Mouse (Mus musculus) kidney, embryonic 14.5 days (tissue): ENCODE measurements around the gene Gadd45gip1. TPM values are rescaled to one million over a fixed set of nuclear protein-coding genes. Genes with fewer than 3 reads are reported as not detected.

Experiments used
- ATAC-seq: fragments of 200-750 bp; cut with Nextera tagmentation; 2 replicates; pipeline ENCODE4 v1.8.0; 2017; ENCODE audit warnings: moderate number of reproducible peaks, mild to moderate bottlenecking, moderate TSS enrichment, moderate library complexity; ENCODE audit not compliant: low FRiP score, low TSS enrichment
- H3K27ac ChIP-seq: fragments of 300-500 bp; sonication (generic); 2 replicates; pipeline ENCODE4 v1.5.1; 2014; ENCODE audit warnings: low read depth, mild to moderate bottlenecking, low read length, moderate library complexity, mixed read lengths
- H3K27me3 ChIP-seq: fragments of 300-500 bp; sonication (generic); 2 replicates; pipeline ENCODE4 v1.6.1; 2014; ENCODE audit warnings: mild to moderate bottlenecking, low read length; ENCODE audit not compliant: control insufficient read depth, insufficient read depth
- H3K36me3 ChIP-seq: fragments of 300-500 bp; sonication (generic); 2 replicates; pipeline ENCODE4 v1.6.1; 2014; ENCODE audit warnings: low read length, mixed read lengths; ENCODE audit not compliant: control insufficient read depth, insufficient read depth
- H3K4me1 ChIP-seq: fragments of 300-500 bp; sonication (generic); 2 replicates; pipeline ENCODE4 v1.6.1; 2014; ENCODE audit warnings: low read length, mixed read lengths; ENCODE audit not compliant: control insufficient read depth, insufficient read depth
- H3K4me2 ChIP-seq: fragments of 300-500 bp; sonication (generic); replicated peaks from 2 replicates; pipeline ENCODE4 v1.6.1; 2014; ENCODE audit warnings: low read depth, mild to moderate bottlenecking, low read length
- H3K4me3 ChIP-seq: fragments of 300-500 bp; sonication (generic); 2 replicates; pipeline ENCODE4 v1.5.1; 2014; ENCODE audit warnings: mild to moderate bottlenecking, low read length
- H3K9ac ChIP-seq: fragments of 300-500 bp; sonication (generic); 2 replicates; pipeline ENCODE4 v1.6.1; 2014; ENCODE audit warnings: low read depth, mild to moderate bottlenecking, low read length, moderate library complexity
- H3K9me3 ChIP-seq: fragments of 300-500 bp; sonication (generic); 2 replicates; pipeline ENCODE4 v1.6.1; 2016; ENCODE audit warnings: low read length; ENCODE audit not compliant: control insufficient read depth
- WGBS: fragments of 180-500 bp; shearing (Covaris S2); extraction: QIAGEN DNeasy Blood & Tissue Kit; methylation state at CpG from one replicate; pipeline ENCODE4 v1.1.7; 2014; 5-methylcytosine and 5-hydroxymethylcytosine counted together
- polyA plus RNA-seq: library from polyadenylated mRNA; unstranded; fragments of >200 nt; fragmentation: Nextera tagmentation; extraction: Ambion mirVana; gene quantifications from 2 replicates; pipeline ENCODE4 v1.2.1, GENCODE M21; 2014

Gadd45gip1 gene
- polyA plus RNA-seq, 1 experiment from 2014 or later, result 49.2 TPM

DNA sequence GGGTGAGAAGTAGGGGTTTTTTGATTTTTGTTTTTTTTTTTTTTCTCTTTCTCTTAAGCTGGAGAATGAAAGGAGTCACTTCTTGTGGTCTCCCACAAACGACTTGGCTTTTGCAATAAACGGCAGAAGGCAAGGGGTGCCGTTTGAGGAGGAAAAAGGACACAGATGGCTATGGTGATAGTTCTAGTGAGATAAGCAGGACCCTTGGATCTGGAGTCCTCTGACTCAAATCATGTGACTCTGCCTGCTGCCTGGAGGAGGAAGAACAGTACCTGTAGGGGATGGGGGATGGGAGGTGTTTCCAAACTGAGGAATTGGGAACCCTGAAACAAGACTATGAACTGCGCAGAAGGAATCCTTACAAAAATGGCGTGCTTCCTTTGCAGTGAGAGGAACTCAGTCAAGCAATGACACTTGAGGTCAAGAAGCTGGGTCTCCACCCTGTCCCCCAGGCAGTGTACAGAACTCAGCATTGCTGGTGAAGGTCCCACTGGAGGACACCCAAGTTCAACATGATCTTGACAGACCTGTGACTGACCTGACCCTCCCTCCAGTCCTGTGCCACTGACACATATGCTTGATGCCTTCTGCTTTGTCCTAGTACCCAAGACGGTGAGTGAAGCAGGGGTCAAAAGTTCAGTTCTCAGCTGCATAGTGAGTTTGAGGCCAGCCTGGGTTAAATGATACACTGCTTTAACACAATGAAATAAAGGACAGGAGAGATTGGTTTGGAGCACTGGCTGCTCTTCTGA is 16.5 kb downstream of the Gadd45gip1 start:
- Histone ChIP-seq H3K9ac (peak overlapping the region; percentile 59), H3K4me2 (peak overlapping the region; percentile 47), H3K4me1 (peaks cover 23% of the 10 kb centered on the region), H3K27me3 (no peaks in the 10 kb centered on the region), H3K4me3 (peak overlapping the region; percentile 81), H3K36me3 (peaks cover 25% of the 10 kb centered on the region), H3K27ac (peak overlapping the region; percentile 63), H3K9me3 (no peaks in the 10 kb centered on the region)
- ATAC-seq, result no peak
- WGBS, result 35% methylated on average over 6 of the region's 6 CpGs

DNA sequence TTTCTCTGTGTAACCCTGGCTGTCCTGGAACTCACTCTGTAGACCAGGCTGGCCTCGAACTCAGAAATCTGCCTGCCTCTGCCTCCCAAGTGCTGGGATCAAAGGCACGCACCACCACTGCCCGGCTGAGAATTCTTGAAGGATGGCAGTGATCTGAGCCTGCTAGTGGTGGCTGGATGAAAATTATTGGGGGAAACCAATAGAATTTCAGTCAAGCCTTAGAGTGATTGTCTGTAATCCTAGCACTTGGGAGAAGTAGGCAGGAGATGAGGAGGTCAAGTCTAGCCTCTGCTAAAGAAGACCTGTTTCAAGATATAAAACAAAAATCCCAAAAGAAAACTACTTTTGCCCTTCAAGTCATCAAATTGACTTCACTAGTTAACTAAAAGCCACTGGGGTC is 25.1 kb downstream of the Gadd45gip1 start:
- H3K9me3 ChIP-seq, result no peaks in the 10 kb centered on the region
- WGBS, result 91% methylated on average over 3 of the region's 3 CpGs
- ATAC-seq, result peak; percentile 14; the same call in 1 of the 2 replicates
- H3K27ac ChIP-seq, result no peak overlapping the region
- 0 out of 2 replicates have a peak overlapping the region, but pooled peaks have one; percentile 57 for H3K4me3 ChIP-seq
- no peak overlapping the region for H3K9ac ChIP-seq
- H3K36me3 ChIP-seq, result peaks cover 23% of the 10 kb centered on the region
- H3K27me3 ChIP-seq, result no peaks in the 10 kb centered on the region
- H3K4me1 ChIP-seq, result peaks cover 11% of the 10 kb centered on the region; the same call in 1 of the 2 replicates
- no peak overlapping the region for H3K4me2 ChIP-seq

DNA sequence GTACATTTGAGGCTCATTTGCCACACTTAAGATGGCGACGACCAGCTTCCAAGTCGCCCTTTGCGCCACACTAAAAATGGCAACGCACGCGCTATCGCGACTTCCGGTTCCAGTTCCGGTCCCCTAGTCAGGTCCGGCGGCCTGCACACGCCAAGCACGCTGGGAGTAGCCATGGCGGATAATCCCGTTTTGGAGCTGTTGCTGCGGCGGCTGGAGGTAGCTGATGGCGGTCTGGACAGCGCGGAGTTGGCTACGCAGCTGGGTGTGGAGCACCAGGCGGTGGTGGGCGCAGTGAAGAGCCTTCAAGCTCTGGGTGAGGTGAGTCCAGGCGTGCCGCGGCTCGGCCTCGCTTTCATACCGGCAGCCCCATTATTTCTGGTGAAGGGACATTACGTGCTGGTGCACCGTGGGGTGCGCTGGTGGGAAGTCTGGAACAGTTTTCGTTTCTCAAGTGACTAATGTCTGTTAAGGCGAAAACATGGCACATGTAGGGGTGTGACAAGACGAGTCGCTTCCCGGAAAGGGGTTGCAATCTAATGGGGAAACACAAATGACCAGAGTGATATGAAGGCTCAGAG is 25.6 kb downstream of the Gadd45gip1 start, which contains the start of gene Farsa:
Farsa (plus strand) TSS at position 126 of the 578 bp plus-strand sequence.
- no peak within 1 kb of the TSS for H3K27ac ChIP-seq
- H3K4me3 ChIP-seq, result peak within 1 kb of the TSS; percentile 57
- WGBS, result under 1% methylated on average over 39 of the region's 39 CpGs

DNA sequence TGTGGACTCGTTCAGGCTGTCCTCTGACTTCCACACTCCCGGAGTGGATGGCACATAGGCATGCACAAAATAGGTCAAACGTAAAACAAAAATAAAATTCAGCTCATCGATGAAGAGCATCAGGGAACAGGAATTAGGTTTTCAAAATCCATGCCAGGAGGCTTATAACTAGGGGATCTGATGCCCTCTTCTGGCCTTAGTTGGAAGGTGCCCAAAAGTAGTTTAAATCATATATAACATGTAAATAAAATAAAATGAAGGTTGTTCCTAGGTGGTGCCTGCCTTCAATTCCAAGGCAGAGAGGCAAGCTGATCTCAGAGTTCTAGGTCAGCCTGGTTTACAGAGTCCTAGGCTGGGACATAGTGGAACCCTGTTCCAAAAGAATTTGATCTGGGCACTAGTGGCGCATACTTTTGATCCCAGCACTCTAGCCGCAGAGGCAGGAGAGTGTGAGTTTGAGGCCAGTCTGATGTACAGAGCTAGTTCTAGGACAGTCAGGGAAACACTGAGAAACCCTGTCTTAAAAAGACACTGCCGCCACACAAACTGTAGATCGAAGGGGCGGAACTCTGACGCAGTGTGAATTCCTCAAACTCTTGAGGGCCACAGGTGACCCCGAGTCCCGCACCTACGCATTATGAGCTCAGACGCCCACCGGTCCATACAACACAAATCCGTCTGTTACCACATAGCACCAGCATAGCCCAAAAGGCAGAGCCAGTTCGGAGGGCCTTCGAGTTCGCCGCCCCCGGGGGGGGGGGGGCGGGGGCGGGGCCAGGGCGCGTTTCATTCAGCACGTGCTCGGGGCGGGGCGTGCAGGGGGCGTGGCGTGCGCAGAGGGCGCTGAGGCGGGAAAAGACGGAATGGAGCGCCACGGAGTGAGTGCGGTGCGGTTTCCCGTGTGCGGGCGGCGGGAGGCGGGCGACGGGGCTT is 40.3 kb downstream of the Gadd45gip1 start, which contains the start of gene Syce2:
Syce2 (plus strand) TSS at position 736 of the 933 bp plus-strand sequence.
- 15% methylated on average over 45 of the region's 46 CpGs for WGBS
- peak within 1 kb of the TSS; percentile 97 for H3K4me2 ChIP-seq
- peaks cover 11% of the 10 kb centered on the region for H3K4me1 ChIP-seq
- no peak within 1 kb of the TSS; the same call in 1 of the 2 replicates for H3K27ac ChIP-seq
- H3K4me3 ChIP-seq, result peak within 1 kb of the TSS; percentile 49
- peak within 1 kb of the TSS; percentile 65 for H3K9ac ChIP-seq
- peak; percentile 68 for ATAC-seq
- H3K9me3 ChIP-seq, result no peaks in the 10 kb centered on the region
- no peaks in the 10 kb centered on the region for H3K27me3 ChIP-seq
- peaks cover 32% of the 10 kb centered on the region for H3K36me3 ChIP-seq

More for the DNA sequence above, 25.6 kb downstream of the Gadd45gip1 start, which contains the start of gene Farsa:
- peaks cover 11% of the 10 kb centered on the region; the same call in 1 of the 2 replicates for H3K4me1 ChIP-seq
- no peaks in the 10 kb centered on the region for H3K27me3 ChIP-seq
- H3K36me3 ChIP-seq, result peaks cover 28% of the 10 kb centered on the region
- peak within 1 kb of the TSS; percentile 76 for H3K4me2 ChIP-seq
- peak; percentile 93 for ATAC-seq
- peak within 1 kb of the TSS; percentile 78 for H3K9ac ChIP-seq
- H3K9me3 ChIP-seq, result no peaks in the 10 kb centered on the region

DNA sequence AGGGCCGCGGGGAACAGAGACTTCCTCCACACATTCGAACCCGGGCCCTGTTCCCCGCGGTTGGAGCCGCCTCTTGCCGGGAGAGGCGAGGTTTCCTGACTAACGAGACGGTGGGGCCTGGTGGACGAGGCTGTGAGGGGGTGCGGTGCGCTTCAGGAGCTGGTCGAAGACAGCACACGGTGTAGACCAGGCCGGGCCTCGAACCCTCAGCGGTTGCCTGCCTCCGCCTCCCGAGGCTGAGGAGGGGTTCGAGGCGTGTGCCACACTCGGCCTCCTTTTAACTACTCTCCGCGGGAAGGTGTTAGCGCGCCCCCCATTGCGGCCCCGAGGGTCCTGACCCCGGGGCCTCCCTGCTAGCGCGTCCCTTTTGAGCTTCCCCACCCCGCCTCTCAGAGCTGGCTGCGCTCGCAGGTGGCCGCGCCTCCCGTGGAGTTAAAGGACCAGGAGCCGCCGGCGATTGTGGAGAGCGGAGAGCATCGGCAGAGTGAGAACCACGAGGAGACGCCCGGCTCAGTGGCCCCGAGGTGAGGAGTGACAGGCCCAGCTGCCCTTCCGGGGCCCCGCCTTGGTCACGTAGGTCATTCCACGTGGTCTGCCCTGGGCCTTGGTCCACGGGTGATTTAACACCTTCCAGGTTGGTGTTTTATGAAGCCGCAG is 41.1 kb downstream of the Gadd45gip1 start:
- peak; percentile 46 for ATAC-seq
- Histone ChIP-seq H3K4me3 (peak overlapping the region; percentile 49), H3K9ac (peak overlapping the region; percentile 65), H3K9me3 (no peaks in the 10 kb centered on the region), H3K4me2 (peak overlapping the region; percentile 97), H3K27ac (no peak overlapping the region), H3K4me1 (peaks cover 11% of the 10 kb centered on the region), H3K36me3 (peaks cover 26% of the 10 kb centered on the region), H3K27me3 (no peaks in the 10 kb centered on the region)
- 2% methylated on average over 53 of the region's 54 CpGs for WGBS

DNA sequence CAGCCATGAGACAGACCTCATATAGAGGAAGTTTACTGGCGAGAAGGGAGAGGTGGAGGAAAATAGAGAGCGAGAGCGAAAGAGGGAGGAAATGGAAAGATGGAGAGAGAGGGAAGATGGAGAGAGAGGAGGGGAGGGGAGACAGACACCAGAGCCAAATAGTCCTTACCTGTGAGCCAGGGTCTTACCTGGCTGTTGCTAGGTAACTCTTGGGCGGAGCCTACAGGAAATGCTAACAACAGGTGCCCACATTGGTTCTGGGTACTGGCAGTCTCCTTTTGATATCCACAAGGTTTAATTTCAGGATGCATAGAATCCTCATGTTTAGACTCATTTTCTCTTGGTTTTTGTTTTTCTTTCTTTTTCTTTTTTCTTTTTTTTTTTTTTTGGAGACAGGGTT is 41.7 kb downstream of the Gadd45gip1 start:
- Histone ChIP-seq H3K9ac (peak overlapping the region; percentile 65; the same call in 1 of the 2 replicates), H3K4me1 (peaks cover 11% of the 10 kb centered on the region), H3K36me3 (peaks cover 24% of the 10 kb centered on the region), H3K9me3 (no peaks in the 10 kb centered on the region), H3K27ac (no peak overlapping the region), H3K4me2 (peak overlapping the region; percentile 97), H3K4me3 (peak overlapping the region; percentile 49), H3K27me3 (no peaks in the 10 kb centered on the region)
- ATAC-seq, result no peak
- 61% methylated on average over 4 of the region's 4 CpGs for WGBS

DNA sequence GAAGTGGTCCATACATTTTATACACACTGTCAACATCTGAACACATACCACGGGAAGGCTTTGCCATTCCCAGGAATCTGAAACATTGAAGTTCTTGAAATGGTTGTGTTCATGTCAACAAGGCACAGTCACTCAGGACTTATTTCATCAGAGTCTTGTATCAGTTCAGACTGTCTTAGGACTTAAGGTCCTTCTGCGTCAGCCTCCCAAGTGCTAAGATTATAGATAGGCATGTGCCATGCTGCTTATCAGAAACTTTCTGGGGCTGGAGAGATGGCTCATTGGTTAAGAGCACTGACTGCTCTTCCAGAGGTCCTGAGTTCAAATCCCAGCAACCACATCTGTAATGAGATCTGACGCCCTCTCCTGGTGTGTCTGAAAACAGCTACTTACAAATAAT is 43.0 kb downstream of the Gadd45gip1 start:
- Histone ChIP-seq H3K4me2 (no peak overlapping the region), H3K9ac (no peak overlapping the region), H3K4me3 (no peak overlapping the region), H3K27ac (no peak overlapping the region), H3K27me3 (no peaks in the 10 kb centered on the region), H3K36me3 (peaks cover 11% of the 10 kb centered on the region), H3K9me3 (no peaks in the 10 kb centered on the region), H3K4me1 (peaks cover 11% of the 10 kb centered on the region)
- no peak for ATAC-seq
- over 99% methylated on average over 3 of the region's 3 CpGs for WGBS
